Mouse (Mus musculus): ENCODE measurements around the gene Snx15.
A peak's percentile ranks its signal among the peaks of the same experiment; 100 is the strongest.
"Not testable (repeated sequence)": the region's sequence is repeated elsewhere in the genome, so short reads cannot be mapped to it uniquely, and the experiment has no call there.

Snx15 gene

GRCm38 (mm10) chr19:6127760-6128341 lies at the start of gene Snx15:
Snx15 (minus strand) TSS chr19:6128304.
- peak; percentile 97 to 98 for DNase-seq

- DNase-seq, result no peak
These were observed 46.7 kb upstream of the Snx15 start for GRCm38 (mm10) chr19:6174771-6175170.

GRCm38 (mm10) chr19:6171215-6171614 lies 43.1 kb upstream of the Snx15 start:
- peak in 1 of 2 experiments; percentile 18 for DNase-seq

GRCm38 (mm10) chr19:6166750-6167149 lies 38.6 kb upstream of the Snx15 start:
- DNase-seq, result no peak

- peak; percentile 45 to 49 for DNase-seq
These were observed 35.9 kb upstream of the Snx15 start for GRCm38 (mm10) chr19:6163872-6164547.

- no peak for DNase-seq
These were observed 29.1 kb upstream of the Snx15 start for GRCm38 (mm10) chr19:6157220-6157619.

GRCm38 (mm10) chr19:6156372-6156771 lies 28.3 kb upstream of the Snx15 start:
- DNase-seq, result peak; percentile 52 to 58

- no peak for DNase-seq
These were observed 27.1 kb upstream of the Snx15 start for GRCm38 (mm10) chr19:6155174-6155573.

GRCm38 (mm10) chr19:6144842-6145241 lies 16.7 kb upstream of the Snx15 start:
- no peak for DNase-seq

- DNase-seq, result peak; percentile 77 to 84
These were observed 13.3 kb upstream of the Snx15 start, which contains the start of gene Arl2 for GRCm38 (mm10) chr19:6141394-6141749. Arl2 (minus strand) TSS chr19:6141548.

GRCm38 (mm10) chr19:6140678-6141393 lies 12.7 kb upstream of the Snx15 start, which contains the start of gene Batf2:
Batf2 (plus strand) TSS chr19:6140983.
- DNase-seq, result peak; percentile 89 to 90

GRCm38 (mm10) chr19:6140374-6140677 lies 12.2 kb upstream of the Snx15 start:
- no peak for DNase-seq

GRCm38 (mm10) chr19:6139701-6140100 lies 11.6 kb upstream of the Snx15 start:
- DNase-seq, result no peak

- DNase-seq, result no peak
These were observed 8.3 kb upstream of the Snx15 start for GRCm38 (mm10) chr19:6136397-6136796.

- not testable (repeated sequence) for DNase-seq
These were observed 5.1 kb upstream of the Snx15 start for GRCm38 (mm10) chr19:6133197-6133596.

GRCm38 (mm10) chr19:6132171-6132827 lies 4.2 kb upstream of the Snx15 start:
- no peak for DNase-seq

GRCm38 (mm10) chr19:6130414-6131128 lies 2.5 kb upstream of the Snx15 start:
- DNase-seq, result not testable (repeated sequence)

GRCm38 (mm10) chr19:6126789-6127580 lies 1.1 kb downstream of the Snx15 start:
- DNase-seq, result no peak

- peak in 1 of 2 experiments; percentile 62 for DNase-seq
These were observed 1.8 kb downstream of the Snx15 start for GRCm38 (mm10) chr19:6126289-6126688.

- DNase-seq, result no peak
These were observed 3.2 kb downstream of the Snx15 start for GRCm38 (mm10) chr19:6124898-6125297.

- no peak for DNase-seq
These were observed 4.8 kb downstream of the Snx15 start for GRCm38 (mm10) chr19:6123330-6123729.

- DNase-seq, result no peak
These were observed 6.3 kb downstream of the Snx15 start for GRCm38 (mm10) chr19:6121761-6122160.
